8 mouse cellular contexts compared by ENCODE assay signal in the genomic region with DNA sequence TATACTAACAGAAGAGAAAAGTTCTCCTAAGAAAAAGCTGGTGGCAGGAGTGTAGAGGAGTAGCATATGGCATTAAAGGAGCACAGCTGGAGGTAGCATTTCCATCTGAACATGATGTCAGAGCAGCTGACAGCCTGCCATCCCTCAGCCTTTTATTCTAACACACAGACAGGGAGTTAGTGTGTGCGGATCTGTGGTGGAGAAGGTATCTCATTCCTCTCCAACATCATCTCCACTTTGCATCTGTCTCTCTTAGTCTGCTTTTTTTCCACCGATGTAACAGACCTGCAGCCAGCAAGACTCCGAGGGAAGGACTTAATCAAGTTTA. TPM values are rescaled to one million over a fixed set of nuclear protein-coding genes. Genes with fewer than 3 reads are reported as not detected.
DNase-seq lines count a peak whose midpoint lies in the region; ATAC-seq and TF ChIP-seq lines count a peak whose summit lies in the region.

No protein-coding gene starts in this region.

- H3K36me3 ChIP-seq in hindbrain, embryonic 12.5 days = peaks cover 12% of the 10 kb centered on the region

- H3K4me3 ChIP-seq in layer of hippocampus, adult 2 months = peak overlapping the region; percentile 84
- H3K4me3 ChIP-seq in hindbrain, embryonic 12.5 days = peak overlapping the region; percentile 88

- H3K27ac ChIP-seq in layer of hippocampus, adult 2 months = peak overlapping the region; percentile 91
- peak overlapping the region; percentile 100 for H3K27ac ChIP-seq in hindbrain, embryonic 12.5 days

- H3K4me2 ChIP-seq in hindbrain, embryonic 12.5 days (replicated peaks) = peak overlapping the region; percentile 74

- ATAC-seq in hindbrain, embryonic 12.5 days (ENCODE audit: low FRiP score) = no peak

- H3K27me3 ChIP-seq in hindbrain, embryonic 12.5 days = no peaks in the 10 kb centered on the region

- DNase-seq in layer of hippocampus, adult 2 months (ENCODE audit: low spot score in 2 of 2) = peak; percentile 67 to 75
- DNase-seq in layer of hippocampus, adult 9-10 months (ENCODE audit: low spot score) = no peak
- DNase-seq in cerebellum, postnatal 14 days = peak; percentile 86 to 90
- peak; percentile 73 for DNase-seq in mesoderm, embryonic 11.5 days (ENCODE audit: low read depth, low spot score)
- no peak for DNase-seq in adrenal gland, adult 2 months
- DNase-seq in urinary bladder, adult 2 months (ENCODE audit: low spot score) = no peak
- no peak for DNase-seq in thymus, postnatal 14 days

- H3K9ac ChIP-seq in hindbrain, embryonic 12.5 days = peak overlapping the region; percentile 98

- H3K4me1 ChIP-seq in hindbrain, embryonic 12.5 days = peaks cover 48% of the 10 kb centered on the region

- WGBS in hindbrain, embryonic 12.5 days = 3% methylated on average over 3 of the region's 3 CpGs

- no peak for TF ChIP-seq CTCF in layer of hippocampus, adult 2 months (conservative IDR thresholded peaks at IDR 0.05)

- H3K9me3 ChIP-seq in hindbrain, embryonic 12.5 days (replicated peaks) = no peaks in the 10 kb centered on the region

RNA-seq across cellular contexts. Expression of a gene that starts 2.3 kb away (rescaled TPM):
- 100 to 1,000 TPM; 585 to 647 TPM for total RNA-seq in layer of hippocampus, adult 2 months (2021)
- 10.0 and 10.8 TPM in 2 replicates for polyA plus RNA-seq in hindbrain, embryonic 12.5 days (2016; fragmentation: Nextera tagmentation; extraction: Ambion mirVana)
- 10 to 100 TPM; 23.8 to 25.8 TPM for total RNA-seq in adrenal gland, adult 2 months (2021)
- 3.7 and 5.7 TPM in 2 replicates for polyA plus RNA-seq in adrenal gland, adult 2 months (2012; rRNA removed)
- polyA plus RNA-seq in urinary bladder, adult 2 months (2012; rRNA removed) = 11.9 and 27.0 TPM in 2 replicates

Comparison
In these comparisons a context has a peak if more than half of its experiments do, and no peak if none do; other contexts are left out.
1. DNase-seq: peak in layer of hippocampus, adult 2 months (2 of 2), cerebellum, postnatal 14 days (2 of 2) and mesoderm, embryonic 11.5 days (single experiment); none in layer of hippocampus, adult 9-10 months (single experiment), adrenal gland, adult 2 months (single experiment), urinary bladder, adult 2 months (single experiment) and thymus, postnatal 14 days (single experiment).